Mouse (Mus musculus) limb, embryonic 10.5 days (tissue): ENCODE measurements around the gene Hspb3. TPM values are rescaled to one million over a fixed set of nuclear protein-coding genes. Genes with fewer than 3 reads are reported as not detected.

ENCODE experiments used
- DNase-seq: peaks from one replicate; pipeline ENCODE4 v3.0.0-alpha.2; 2017; ENCODE audit warnings: low spot score
- H3K27ac ChIP-seq: fragments of 300-500 bp; sonication (generic); 2 replicates; pipeline ENCODE4 v1.5.1; 2016; ENCODE audit warnings: mild to moderate bottlenecking
- H3K27me3 ChIP-seq: fragments of 300-500 bp; sonication (generic); 2 replicates; pipeline ENCODE4 v1.6.1; 2016; ENCODE audit warnings: low read depth, mild to moderate bottlenecking; ENCODE audit not compliant: poor library complexity, severe bottlenecking
- H3K36me3 ChIP-seq: fragments of 300-500 bp; sonication (generic); 2 replicates; pipeline ENCODE4 v1.6.1; 2016; ENCODE audit warnings: mild to moderate bottlenecking, moderate library complexity
- H3K4me1 ChIP-seq: fragments of 300-500 bp; sonication (generic); 2 replicates; pipeline ENCODE4 v1.6.1; 2016
- H3K4me3 ChIP-seq: fragments of 300-500 bp; sonication (generic); 2 replicates; pipeline ENCODE4 v1.5.1; 2016; ENCODE audit warnings: mild to moderate bottlenecking, moderate library complexity
- H3K9me3 ChIP-seq: fragments of 300-500 bp; sonication (generic); replicated peaks from 2 replicates; pipeline ENCODE4 v1.6.1; 2016; ENCODE audit warnings: mild to moderate bottlenecking
- WGBS: fragments of 180-500 bp; shearing (Covaris S2); methylation state at CpG from one replicate; pipeline ENCODE4 v1.1.7; 2016; 5-methylcytosine and 5-hydroxymethylcytosine counted together
- polyA plus RNA-seq: library from polyadenylated mRNA; unstranded; fragments of >200 nt; fragmentation: Nextera tagmentation; extraction: Ambion mirVana; gene quantifications from 2 replicates; pipeline ENCODE4 v1.2.1, GENCODE M21; 2016

Gene Hspb3
- polyA plus RNA-seq, 1 experiment from 2014 or later, result not detected

DNA sequence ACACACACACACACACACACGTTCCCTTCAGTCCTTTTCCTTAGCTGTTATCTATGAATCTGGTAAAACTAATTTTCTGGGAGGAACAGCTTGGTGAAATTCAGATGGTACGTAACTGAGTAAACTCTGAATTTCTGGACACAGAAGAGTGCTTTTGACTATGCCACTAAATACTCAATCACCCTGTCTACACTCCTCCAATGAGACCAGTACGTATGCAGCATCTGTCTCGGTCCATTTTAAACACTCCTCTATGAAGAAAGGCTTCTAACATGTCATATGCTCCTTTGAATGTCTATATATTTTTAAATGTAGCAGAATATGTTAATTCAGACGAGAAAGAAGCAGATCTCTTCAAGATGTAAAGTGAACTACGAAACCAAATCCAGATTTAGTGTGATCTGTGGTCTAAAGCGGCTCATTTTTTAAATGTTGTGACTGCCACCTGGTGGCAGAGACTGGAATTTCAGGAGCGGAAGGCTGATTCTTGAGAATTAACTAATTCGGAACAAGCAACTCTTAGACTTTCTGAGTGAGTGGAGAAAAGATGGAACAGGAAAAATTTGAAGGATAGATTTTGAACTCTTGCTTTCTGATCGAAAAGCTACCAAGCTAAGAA is 6.1 kb upstream of the Hspb3 start:
- H3K27ac ChIP-seq, result no peak overlapping the region
- no peaks in the 10 kb centered on the region for H3K9me3 ChIP-seq
- no peaks in the 10 kb centered on the region for H3K36me3 ChIP-seq
- H3K4me1 ChIP-seq, result no peaks in the 10 kb centered on the region
- H3K4me3 ChIP-seq, result no peak overlapping the region
- DNase-seq, result peak; percentile 79
- no peaks in the 10 kb centered on the region for H3K27me3 ChIP-seq
- 47% methylated on average over 10 of the region's 10 CpGs for WGBS

DNA sequence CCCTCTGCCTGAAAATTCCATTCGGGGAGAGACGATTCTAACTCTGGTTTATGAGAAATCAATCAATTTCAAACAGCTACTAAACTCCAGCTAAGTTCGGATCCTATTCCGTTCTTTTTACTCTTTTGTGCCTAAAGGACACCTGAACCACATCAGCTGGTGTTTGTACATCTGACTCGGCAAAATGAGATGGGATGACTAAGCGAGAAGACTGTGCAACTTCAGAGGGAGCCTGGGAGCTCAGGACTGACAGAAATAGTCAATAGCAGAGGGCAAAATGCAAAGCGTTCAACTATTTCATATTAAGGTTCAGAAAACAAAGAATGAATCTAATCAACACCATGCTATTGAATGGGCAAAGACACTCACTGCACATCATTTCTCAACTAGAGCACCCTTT is 407 bp upstream of the Hspb3 start:
- WGBS, result 84% methylated on average over 7 of the region's 7 CpGs
- Histone ChIP-seq H3K9me3 (no peaks in the 10 kb centered on the region), H3K36me3 (no peaks in the 10 kb centered on the region), H3K4me1 (peaks cover 5% of the 10 kb centered on the region; the same call in 1 of the 2 replicates), H3K27me3 (no peaks in the 10 kb centered on the region), H3K27ac (no peak overlapping the region), H3K4me3 (no peak overlapping the region)
- no peak for DNase-seq

DNA sequence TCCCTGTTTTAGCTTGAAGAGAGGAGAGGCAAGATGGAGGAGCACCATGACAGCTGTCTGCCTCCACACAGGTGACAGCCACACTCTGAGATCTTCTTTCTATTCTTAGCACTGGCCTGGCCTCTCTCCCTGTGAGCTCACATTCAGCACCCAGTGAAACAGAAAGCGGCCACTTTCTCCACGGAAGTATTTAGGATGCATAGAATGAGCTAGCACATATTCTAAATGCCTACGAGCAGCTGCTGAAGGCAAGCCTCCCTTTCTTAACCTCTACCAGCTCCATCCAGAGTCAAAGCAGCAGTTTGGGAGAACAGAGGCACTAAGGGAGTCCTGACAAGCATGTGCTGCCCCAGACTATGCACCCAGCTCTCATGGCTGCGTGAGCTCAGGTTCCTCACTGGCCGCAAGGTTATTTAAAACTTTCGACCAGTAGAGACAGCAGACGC is 1.6 kb downstream of the Hspb3 start:
- Histone ChIP-seq H3K4me3 (no peak overlapping the region), H3K27me3 (no peaks in the 10 kb centered on the region), H3K4me1 (peaks cover 5% of the 10 kb centered on the region; the same call in 1 of the 2 replicates), H3K9me3 (no peaks in the 10 kb centered on the region), H3K36me3 (no peaks in the 10 kb centered on the region), H3K27ac (no peak overlapping the region)
- 76% methylated on average over 7 of the region's 7 CpGs for WGBS
- DNase-seq, result no peak

DNA sequence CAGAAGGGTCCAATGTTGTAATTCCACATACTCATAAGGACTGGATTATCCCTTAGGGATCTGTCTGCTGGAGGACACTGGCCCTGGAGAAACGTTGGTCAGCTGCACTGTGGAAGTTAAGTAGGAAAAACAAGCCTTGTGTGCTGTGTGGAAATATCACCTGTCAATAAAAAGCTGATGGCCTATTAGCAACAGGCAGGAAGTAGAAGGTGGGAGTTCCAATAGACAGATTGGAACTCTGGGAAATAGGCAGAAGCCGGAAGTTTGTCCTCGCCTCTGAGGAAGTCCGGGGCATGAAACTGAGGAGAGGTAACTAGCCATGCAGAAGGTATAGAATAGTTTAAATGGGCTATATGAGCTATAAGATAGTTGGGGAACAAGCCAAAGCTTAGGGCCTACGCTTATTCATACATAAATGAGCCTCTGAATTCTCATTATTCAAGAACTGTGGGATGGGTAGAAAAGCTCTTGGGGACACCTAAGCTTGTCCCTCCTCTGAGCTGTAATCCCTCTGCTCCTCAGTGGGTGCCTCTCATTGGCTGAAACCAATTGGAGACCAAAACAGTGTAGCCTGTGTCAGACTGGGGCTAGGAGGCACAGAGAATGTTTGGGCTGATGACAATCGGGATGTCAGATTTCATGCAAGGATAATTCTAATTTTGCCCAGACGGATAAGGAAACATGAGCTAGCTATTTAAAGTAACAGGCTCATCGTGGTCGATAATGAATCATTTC is 2.7 kb downstream of the Hspb3 start:
- Histone ChIP-seq H3K36me3 (no peaks in the 10 kb centered on the region), H3K9me3 (no peaks in the 10 kb centered on the region), H3K4me3 (no peak overlapping the region), H3K27ac (no peak overlapping the region), H3K27me3 (no peaks in the 10 kb centered on the region), H3K4me1 (peaks cover 5% of the 10 kb centered on the region; the same call in 1 of the 2 replicates)
- no peak for DNase-seq
- WGBS, result 85% methylated on average over 9 of the region's 9 CpGs

DNA sequence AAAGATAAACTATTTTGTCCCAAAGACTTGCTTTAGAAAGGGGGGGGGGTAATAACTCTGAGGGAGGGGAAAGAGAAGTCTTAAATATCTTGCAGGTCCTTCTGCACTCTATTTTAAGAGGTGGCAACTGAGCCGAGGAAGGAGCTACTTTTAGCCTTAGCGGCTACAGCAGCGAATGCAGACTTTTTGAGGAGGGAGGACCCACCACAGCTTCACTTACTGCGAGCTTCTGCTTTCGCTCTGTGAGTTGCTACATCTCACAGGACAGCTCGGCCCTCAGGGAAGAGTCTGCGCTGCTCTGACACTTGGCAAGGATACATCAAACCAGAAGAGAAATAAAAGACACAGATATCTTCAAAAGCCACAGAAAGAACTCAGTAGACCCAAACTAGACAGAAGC is 6.3 kb downstream of the Hspb3 start:
- Histone ChIP-seq H3K36me3 (no peaks in the 10 kb centered on the region), H3K9me3 (no peaks in the 10 kb centered on the region), H3K4me1 (no peaks in the 10 kb centered on the region), H3K27me3 (no peaks in the 10 kb centered on the region), H3K27ac (no peak overlapping the region), H3K4me3 (no peak overlapping the region)
- no peak for DNase-seq
- WGBS, result 87% methylated on average over 7 of the region's 7 CpGs

DNA sequence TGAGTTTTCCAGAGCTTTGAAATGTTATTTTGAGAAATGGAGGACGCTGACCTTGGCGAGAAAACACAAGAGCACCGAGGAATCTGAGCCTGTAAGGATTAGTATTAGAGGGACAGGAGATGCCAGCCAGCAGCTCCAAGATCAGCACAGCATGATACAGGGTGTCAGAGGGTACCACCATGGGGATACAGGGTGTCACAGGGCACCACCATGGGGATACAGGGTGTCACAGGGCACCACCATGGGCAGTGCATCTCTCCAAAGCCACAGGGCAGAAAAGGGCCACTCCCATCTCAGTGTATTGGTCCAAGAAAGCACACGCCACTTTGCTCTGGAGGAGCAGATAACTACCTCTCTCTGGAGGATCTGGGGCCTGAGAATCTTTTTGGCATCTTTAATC is 6.8 kb downstream of the Hspb3 start:
- 91% methylated on average over 4 of the region's 4 CpGs for WGBS
- no peak overlapping the region for H3K27ac ChIP-seq

DNA sequence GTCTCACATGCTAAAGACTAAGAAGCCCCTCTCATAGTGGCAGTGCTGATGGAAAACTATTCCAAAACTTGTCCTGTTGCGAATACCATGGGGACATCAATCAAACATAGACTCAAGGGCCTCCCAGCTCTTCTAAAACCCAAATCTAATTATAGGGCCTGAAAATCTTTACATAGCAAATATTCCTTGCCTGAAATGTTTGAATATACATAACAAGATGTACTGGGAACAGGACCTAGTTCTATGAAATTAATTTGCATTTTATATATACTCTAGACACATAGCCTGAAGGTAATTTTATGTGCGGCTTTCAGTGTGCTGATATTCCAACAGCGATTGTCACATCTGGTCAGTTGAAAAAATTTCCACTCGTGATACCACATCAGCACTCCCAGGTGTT is 8.0 kb downstream of the Hspb3 start:
- Histone ChIP-seq H3K27me3 (no peaks in the 10 kb centered on the region), H3K4me3 (no peak overlapping the region), H3K9me3 (no peaks in the 10 kb centered on the region), H3K4me1 (no peaks in the 10 kb centered on the region), H3K27ac (no peak overlapping the region), H3K36me3 (no peaks in the 10 kb centered on the region)
- no peak for DNase-seq
- 94% methylated on average over 4 of the region's 4 CpGs for WGBS

More for the DNA sequence above, 6.8 kb downstream of the Hspb3 start:
- Histone ChIP-seq H3K9me3 (no peaks in the 10 kb centered on the region), H3K36me3 (no peaks in the 10 kb centered on the region), H3K4me3 (no peak overlapping the region), H3K27me3 (no peaks in the 10 kb centered on the region), H3K4me1 (no peaks in the 10 kb centered on the region)
- DNase-seq, result no peak

DNA sequence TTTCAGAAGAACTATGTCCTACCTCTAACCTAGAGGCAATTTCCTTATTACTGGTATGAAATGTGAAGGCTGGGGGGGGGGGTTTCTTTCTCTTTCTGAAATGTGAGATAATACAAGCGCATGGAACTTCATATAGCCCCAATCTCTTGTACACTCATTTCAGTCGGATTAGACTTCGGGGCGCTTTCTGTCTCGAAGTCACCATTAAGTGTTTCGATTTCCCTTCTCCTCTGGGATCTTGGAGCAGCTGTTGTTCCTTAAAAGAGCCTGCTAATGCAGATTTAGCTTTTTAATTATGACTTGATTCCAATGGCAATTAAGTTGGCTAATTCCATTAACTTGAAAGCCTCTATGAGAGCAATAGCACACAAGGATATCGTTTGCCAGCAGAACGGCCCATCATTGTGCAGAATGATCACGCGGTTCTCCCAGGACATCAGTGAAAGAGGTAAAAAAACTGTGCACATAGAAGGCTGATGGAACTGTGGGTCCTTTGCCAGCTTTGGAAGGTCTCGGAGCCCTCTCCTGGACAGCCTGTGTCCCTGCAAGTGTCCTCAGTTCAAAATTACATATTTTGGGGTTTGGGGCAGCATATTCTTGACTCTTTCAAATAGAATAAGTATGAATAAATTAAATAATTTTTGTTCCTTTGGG is 22.4 kb downstream of the Hspb3 start:
- H3K4me3 ChIP-seq, result no peak overlapping the region
- no peaks in the 10 kb centered on the region for H3K36me3 ChIP-seq
- H3K9me3 ChIP-seq, result no peaks in the 10 kb centered on the region
- no peaks in the 10 kb centered on the region for H3K27me3 ChIP-seq
- H3K4me1 ChIP-seq, result peaks cover 5% of the 10 kb centered on the region; the same call in 1 of the 2 replicates
- no peak overlapping the region for H3K27ac ChIP-seq
- WGBS, result 88% methylated on average over 11 of the region's 11 CpGs
- no peak for DNase-seq

DNA sequence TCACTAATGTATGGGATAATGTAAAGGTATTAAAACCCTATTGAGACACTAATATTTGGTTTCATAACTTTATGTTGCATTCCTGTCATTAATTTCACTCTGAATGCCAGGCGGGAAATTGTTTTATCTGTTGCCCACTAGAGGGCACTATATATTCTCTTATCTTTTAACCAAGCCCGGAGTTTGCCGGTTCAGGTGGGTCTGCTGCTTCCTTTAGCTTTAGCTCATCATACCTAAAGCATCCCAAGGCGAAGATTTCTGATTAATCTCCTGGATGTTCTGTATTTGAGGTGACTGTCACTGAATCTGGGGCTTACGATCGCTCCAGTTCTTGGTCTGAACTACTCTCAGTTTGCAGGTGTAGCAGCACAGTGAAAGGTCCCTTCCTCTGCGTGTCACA is 24.6 kb downstream of the Hspb3 start:
- no peaks in the 10 kb centered on the region for H3K36me3 ChIP-seq
- WGBS, result 33% methylated on average over 7 of the region's 7 CpGs
- DNase-seq, result no peak
- no peaks in the 10 kb centered on the region for H3K27me3 ChIP-seq
- no peak overlapping the region for H3K27ac ChIP-seq
- no peak overlapping the region for H3K4me3 ChIP-seq
- peaks cover 9% of the 10 kb centered on the region; the same call in 1 of the 2 replicates for H3K4me1 ChIP-seq
- no peaks in the 10 kb centered on the region for H3K9me3 ChIP-seq

DNA sequence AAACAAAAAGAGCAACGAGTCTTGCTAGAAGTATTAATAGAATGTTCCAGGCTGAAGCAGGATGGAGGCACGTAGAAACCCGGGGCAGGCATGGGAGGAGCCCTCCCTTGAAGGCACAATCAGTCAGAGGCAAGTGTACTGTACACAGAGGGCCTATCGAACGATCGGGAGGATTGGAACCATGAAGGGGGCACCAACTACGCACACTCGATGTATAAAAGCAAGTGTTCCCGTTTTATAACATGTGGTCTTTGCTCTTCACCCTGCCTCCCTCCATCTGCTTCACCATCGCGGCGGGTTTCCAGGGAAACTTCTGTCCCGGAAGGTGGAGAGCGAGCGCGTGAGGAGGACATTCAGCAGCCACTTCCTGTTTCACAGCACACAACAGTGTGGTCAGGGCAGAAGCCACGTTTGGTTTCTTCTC is 27.7 kb downstream of the Hspb3 start:
- no peak overlapping the region for H3K27ac ChIP-seq
- no peaks in the 10 kb centered on the region for H3K36me3 ChIP-seq
- WGBS, result 88% methylated on average over 17 of the region's 17 CpGs
- no peak for DNase-seq
- peaks cover 9% of the 10 kb centered on the region; the same call in 1 of the 2 replicates for H3K4me1 ChIP-seq
- H3K4me3 ChIP-seq, result no peak overlapping the region
- no peaks in the 10 kb centered on the region for H3K9me3 ChIP-seq
- H3K27me3 ChIP-seq, result no peaks in the 10 kb centered on the region

DNA sequence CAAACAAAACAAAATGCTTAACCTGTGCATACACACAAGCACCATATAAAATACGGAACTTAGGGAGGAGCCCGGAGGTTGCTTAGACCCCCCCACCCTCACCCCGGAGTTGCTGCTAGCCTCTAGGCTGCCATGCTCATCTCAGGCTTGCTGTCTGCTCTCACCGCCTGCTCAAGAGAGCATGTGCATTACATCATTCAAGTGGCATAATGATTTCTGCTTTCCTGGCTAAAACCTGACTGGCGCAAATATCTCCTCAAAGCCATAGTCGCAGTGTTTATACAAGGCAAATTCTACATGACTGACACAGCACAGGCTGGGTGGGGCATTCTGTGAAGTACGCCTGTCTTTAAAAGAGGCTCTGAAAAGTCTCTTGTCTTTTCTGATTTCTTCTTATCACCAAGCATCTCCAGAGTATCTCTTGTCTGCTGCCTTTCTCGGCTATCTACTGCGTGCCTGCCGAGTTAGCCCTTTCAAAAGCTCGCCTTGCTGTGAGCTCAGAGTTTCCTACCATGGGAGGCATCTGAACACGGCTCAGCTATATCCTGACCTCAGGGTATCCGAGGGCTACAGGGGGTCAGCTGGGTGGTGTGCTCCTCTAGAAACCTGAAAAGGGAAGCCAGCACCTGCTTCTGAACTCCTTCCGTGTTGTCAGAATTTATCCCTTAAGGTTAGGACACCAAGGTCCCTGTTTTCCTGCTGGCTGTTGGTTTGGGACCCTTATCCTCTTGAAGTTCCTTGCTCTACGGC is 28.6 kb downstream of the Hspb3 start:
- DNase-seq, result no peak
- no peak overlapping the region for H3K4me3 ChIP-seq
- no peaks in the 10 kb centered on the region for H3K36me3 ChIP-seq
- no peaks in the 10 kb centered on the region for H3K9me3 ChIP-seq
- no peaks in the 10 kb centered on the region for H3K27me3 ChIP-seq
- H3K27ac ChIP-seq, result no peak overlapping the region
- H3K4me1 ChIP-seq, result peaks cover 9% of the 10 kb centered on the region; the same call in 1 of the 2 replicates
- WGBS, result 89% methylated on average over 15 of the region's 15 CpGs

DNA sequence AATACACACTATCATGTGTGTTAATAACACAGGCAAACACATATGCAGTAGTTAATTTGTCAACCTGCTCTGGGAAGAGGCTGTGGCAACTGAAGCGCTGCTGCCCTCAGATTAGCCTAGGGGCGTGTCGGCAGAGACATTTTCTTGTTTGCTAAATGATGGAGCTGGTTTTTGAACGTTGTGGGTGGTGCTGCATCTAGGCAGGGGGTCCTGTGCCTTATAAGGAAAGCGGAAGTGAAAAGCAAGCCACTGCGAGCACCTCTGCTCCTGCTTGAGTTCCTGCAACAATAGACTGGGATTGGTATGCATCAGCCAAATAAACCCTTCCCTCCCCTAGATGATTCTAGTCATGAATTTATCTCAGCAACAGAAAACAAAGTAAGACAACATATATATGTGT is 31.0 kb downstream of the Hspb3 start:
- WGBS, result 56% methylated on average over 6 of the region's 6 CpGs
- H3K27me3 ChIP-seq, result no peaks in the 10 kb centered on the region

More for the DNA sequence above, 31.0 kb downstream of the Hspb3 start:
- DNase-seq, result no peak
- peaks cover 13% of the 10 kb centered on the region; the same call in 1 of the 2 replicates for H3K4me1 ChIP-seq
- no peaks in the 10 kb centered on the region for H3K9me3 ChIP-seq
- no peak overlapping the region for H3K4me3 ChIP-seq
- H3K27ac ChIP-seq, result no peak overlapping the region
- H3K36me3 ChIP-seq, result no peaks in the 10 kb centered on the region
